Mouse (Mus musculus) common myeloid progenitor, adult 5-6 weeks (primary cell): ENCODE measurements around the gene Il10rb. TPM values are rescaled to one million over a fixed set of nuclear protein-coding genes. Genes with fewer than 3 reads are reported as not detected.
A peak's percentile ranks its signal among the peaks of the same experiment; 100 is the strongest.

ENCODE experiments used
- ATAC-seq: replicated peaks from 2 replicates; pipeline ENCODE4 v1.8.0; 2016; ENCODE audit warnings: low read depth, mild to moderate bottlenecking, moderate TSS enrichment, inconsistent platforms; ENCODE audit not compliant: poor library complexity, severe bottlenecking
- total RNA-seq: library from RNA; stranded (forward); fragments of 200-1000, 187-1606 nt; gene quantifications from 2 replicates; pipeline ENCODE4 v1.2.3, GENCODE M21; 2017

Gene Il10rb
- total RNA-seq, 1 experiment from 2014 or later, result 53.2 TPM

GRCm38 (mm10) chr16:91465505-91466240, 59.7 kb downstream of the Il10rb start:
- ATAC-seq, result no peak

GRCm38 (mm10) chr16:91466566-91466965, 60.6 kb downstream of the Il10rb start:
- no peak for ATAC-seq

GRCm38 (mm10) chr16:91470470-91470869, 64.5 kb downstream of the Il10rb start:
- 0 out of 2 replicates have a peak, but pooled peaks have one; percentile 12 for ATAC-seq

- ATAC-seq, result no peak
Measured at GRCm38 (mm10) chr16:91471481-91471880, 65.5 kb downstream of the Il10rb start.

Other genes starting within 250 kb of the Il10rb start
- not detected in 2 replicates for gene Olig2, start 180.7 kb upstream of the Il10rb start, total RNA-seq
- gene Olig1, start 136.4 kb upstream of the Il10rb start, total RNA-seq, result not detected in 2 replicates
- 88.3 and 115 TPM in 2 replicates for gene Ifnar2, start 33.4 kb upstream of the Il10rb start, total RNA-seq
- gene Gm21970, start 14.4 kb upstream of the Il10rb start, total RNA-seq, result not detected in 2 replicates
- 34.6 and 43.3 TPM in 2 replicates for gene Ifnar1, start 79.1 kb downstream of the Il10rb start, total RNA-seq
- gene Ifngr2, start 140.9 kb downstream of the Il10rb start, total RNA-seq, result 6.1 and 6.7 TPM in 2 replicates
- gene Tmem50b, start 191.6 kb downstream of the Il10rb start, total RNA-seq, result 8.6 and 12.7 TPM in 2 replicates
- 7.4 and 12.7 TPM in 2 replicates for gene Dnajc28, start 212.9 kb downstream of the Il10rb start, total RNA-seq
- 233 and 304 TPM in 2 replicates for gene Gart, start 240.8 kb downstream of the Il10rb start, total RNA-seq
- 241 and 272 TPM in 2 replicates for gene Son, start 241.3 kb downstream of the Il10rb start, total RNA-seq